Mouse (Mus musculus) lung, postnatal 0 days (tissue): ENCODE measurements around the gene Srrm3.

Experiments
- CTCF ChIP-seq: IDR thresholded peaks from 2 replicates; pipeline ENCODE4 v1.5.1; 2016; ENCODE audit warnings: antibody characterized with exemption, mild to moderate bottlenecking
- EP300 ChIP-seq: IDR thresholded peaks from 2 replicates; pipeline ENCODE4 v1.6.1; 2016; ENCODE audit warnings: antibody characterized with exemption, mild to moderate bottlenecking, control low read depth

- TF ChIP-seq CTCF (no peak), EP300 (no peak)
Observed at GRCm38 (mm10) chr5:135869661-135870423, 63.2 kb downstream of the Srrm3 start.
